Mouse (Mus musculus) cortical plate, adult 2 months (tissue): Measurements from ENCODE around the gene Nckap5.

Source experiments
- CTCF ChIP-seq: fragments of 200-500 bp; IDR thresholded peaks from 2 replicates; pipeline ENCODE4 v1.5.1; 2011; ENCODE audit warnings: mild to moderate bottlenecking, control low read depth, low read length; ENCODE audit not compliant: insufficient read depth; ENCODE audit errors: extremely low read depth
- POLR2A ChIP-seq: fragments of 200-500 bp; IDR thresholded peaks from 2 replicates; pipeline ENCODE4 v1.6.1; 2011; ENCODE audit warnings: mild to moderate bottlenecking, low read length, control low read depth; ENCODE audit not compliant: insufficient read depth; ENCODE audit errors: extremely low read depth

- TF ChIP-seq CTCF: no peak
- no peak for TF ChIP-seq POLR2A
Observed at GRCm38 (mm10) chr1:126317345-126317744, 513.3 kb downstream of the Nckap5 start.
